Mouse (Mus musculus) hindbrain, embryonic 10.5 days (tissue): ENCODE data around the gene Rgs8. TPM values are rescaled to one million over a fixed set of nuclear protein-coding genes. Genes with fewer than 3 reads are reported as not detected.
A peak's percentile ranks its signal among the peaks of the same experiment; 100 is the strongest.

Source experiments
- DNase-seq: peaks from one replicate; pipeline ENCODE4 v3.0.0-alpha.2; 2017; ENCODE audit warnings: low spot score
- H3K27ac ChIP-seq: fragments of 300-500 bp; sonication (generic); 2 replicates; pipeline ENCODE4 v1.5.1; 2016; ENCODE audit warnings: mild to moderate bottlenecking, moderate library complexity
- H3K27me3 ChIP-seq: fragments of 300-500 bp; sonication (generic); 2 replicates; pipeline ENCODE4 v1.6.1; 2016; ENCODE audit warnings: mild to moderate bottlenecking; ENCODE audit not compliant: poor library complexity, insufficient read depth, severe bottlenecking
- H3K36me3 ChIP-seq: fragments of 300-500 bp; sonication (generic); 2 replicates; pipeline ENCODE4 v1.6.1; 2016; ENCODE audit warnings: mild to moderate bottlenecking, moderate library complexity
- H3K4me1 ChIP-seq: fragments of 300-500 bp; sonication (generic); replicated peaks from 2 replicates; pipeline ENCODE4 v1.6.1; 2016; ENCODE audit warnings: mild to moderate bottlenecking
- H3K4me3 ChIP-seq: fragments of 300-500 bp; sonication (generic); 2 replicates; pipeline ENCODE4 v1.5.1; 2016; ENCODE audit warnings: mild to moderate bottlenecking, moderate library complexity
- H3K9me3 ChIP-seq: fragments of 300-500 bp; sonication (generic); 2 replicates; pipeline ENCODE4 v1.6.1; 2016; ENCODE audit warnings: mild to moderate bottlenecking, moderate library complexity
- WGBS: fragments of 180-500 bp; shearing (Covaris S2); methylation state at CpG from one replicate; pipeline ENCODE4 v1.1.7; 2016; 5-methylcytosine and 5-hydroxymethylcytosine counted together
- polyA plus RNA-seq: library from polyadenylated mRNA; unstranded; fragments of >200 nt; fragmentation: Nextera tagmentation; extraction: Ambion mirVana; gene quantifications from 2 replicates; pipeline ENCODE4 v1.2.1, GENCODE M21; 2016

Gene Rgs8
- polyA plus RNA-seq, 1 experiment from 2014 or later = 8.9 TPM

GRCm38 (mm10) chr1:153662362-153662761, 9.5 kb downstream of the Rgs8 start:
- H3K4me3 ChIP-seq = no peak overlapping the region
- H3K4me1 ChIP-seq = peaks cover 74% of the 10 kb centered on the region
- no peak overlapping the region for H3K27ac ChIP-seq
- no peaks in the 10 kb centered on the region for H3K36me3 ChIP-seq
- peaks cover 57% of the 10 kb centered on the region for H3K27me3 ChIP-seq
- WGBS = 30% methylated on average over 4 of the region's 4 CpGs
- DNase-seq = no peak
- H3K9me3 ChIP-seq = no peaks in the 10 kb centered on the region

GRCm38 (mm10) chr1:153665066-153665715, 12.4 kb downstream of the Rgs8 start:
- Histone ChIP-seq H3K36me3 (no peaks in the 10 kb centered on the region), H3K4me1 (peaks cover 75% of the 10 kb centered on the region), H3K27me3 (peaks cover 54% of the 10 kb centered on the region), H3K9me3 (no peaks in the 10 kb centered on the region), H3K27ac (peak overlapping the region; percentile 78), H3K4me3 (peak overlapping the region; percentile 34)
- WGBS = 4% methylated on average over 10 of the region's 10 CpGs
- DNase-seq = peak; percentile 45

- WGBS = 11% methylated on average over 1 of the region's 1 CpGs
- peak overlapping the region; percentile 78; the same call in 1 of the 2 replicates for H3K27ac ChIP-seq
- peaks cover 71% of the 10 kb centered on the region for H3K4me1 ChIP-seq
- no peaks in the 10 kb centered on the region for H3K9me3 ChIP-seq
- no peaks in the 10 kb centered on the region for H3K36me3 ChIP-seq
- DNase-seq = no peak
- H3K4me3 ChIP-seq = no peak overlapping the region
- H3K27me3 ChIP-seq = peaks cover 50% of the 10 kb centered on the region
Observed at GRCm38 (mm10) chr1:153666236-153666635, 13.4 kb downstream of the Rgs8 start.

GRCm38 (mm10) chr1:153667244-153667727, 14.5 kb downstream of the Rgs8 start:
- Histone ChIP-seq H3K36me3 (no peaks in the 10 kb centered on the region), H3K4me1 (peaks cover 61% of the 10 kb centered on the region), H3K9me3 (no peaks in the 10 kb centered on the region), H3K27ac (no peak overlapping the region), H3K27me3 (peaks cover 45% of the 10 kb centered on the region), H3K4me3 (no peak overlapping the region)
- WGBS = 70% methylated on average over 4 of the region's 4 CpGs
- DNase-seq = no peak

- peaks cover 45% of the 10 kb centered on the region for H3K27me3 ChIP-seq
- H3K4me1 ChIP-seq = peaks cover 61% of the 10 kb centered on the region
- WGBS = 75% methylated on average over 5 of the region's 5 CpGs
- no peak overlapping the region for H3K27ac ChIP-seq
- no peaks in the 10 kb centered on the region for H3K36me3 ChIP-seq
- no peak for DNase-seq
- H3K4me3 ChIP-seq = no peak overlapping the region
- H3K9me3 ChIP-seq = no peaks in the 10 kb centered on the region
Observed at GRCm38 (mm10) chr1:153667781-153668180, 15.0 kb downstream of the Rgs8 start.

GRCm38 (mm10) chr1:153669086-153669485, 16.3 kb downstream of the Rgs8 start:
- Histone ChIP-seq H3K27me3 (peaks cover 45% of the 10 kb centered on the region), H3K4me3 (no peak overlapping the region), H3K9me3 (no peaks in the 10 kb centered on the region), H3K36me3 (no peaks in the 10 kb centered on the region), H3K4me1 (peaks cover 62% of the 10 kb centered on the region), H3K27ac (no peak overlapping the region)
- WGBS = 82% methylated on average over 7 of the region's 7 CpGs
- DNase-seq = no peak

GRCm38 (mm10) chr1:153669728-153670127, 16.9 kb downstream of the Rgs8 start:
- peaks cover 57% of the 10 kb centered on the region for H3K4me1 ChIP-seq
- no peaks in the 10 kb centered on the region for H3K9me3 ChIP-seq

GRCm38 (mm10) chr1:153671352-153671751, 18.5 kb downstream of the Rgs8 start:
- Histone ChIP-seq H3K9me3 (no peaks in the 10 kb centered on the region), H3K4me1 (peaks cover 40% of the 10 kb centered on the region), H3K27ac (no peak overlapping the region), H3K4me3 (no peak overlapping the region), H3K27me3 (peaks cover 25% of the 10 kb centered on the region), H3K36me3 (no peaks in the 10 kb centered on the region)
- no peak for DNase-seq
- 85% methylated on average over 3 of the region's 3 CpGs for WGBS

More at GRCm38 (mm10) chr1:153669728-153670127, 16.9 kb downstream of the Rgs8 start:
- 53% methylated on average over 3 of the region's 3 CpGs for WGBS
- H3K27me3 ChIP-seq = peaks cover 39% of the 10 kb centered on the region
- no peaks in the 10 kb centered on the region for H3K36me3 ChIP-seq
- H3K27ac ChIP-seq = no peak overlapping the region
- no peak for DNase-seq
- H3K4me3 ChIP-seq = no peak overlapping the region

- Histone ChIP-seq H3K9me3 (no peaks in the 10 kb centered on the region), H3K4me1 (peaks cover 28% of the 10 kb centered on the region), H3K4me3 (no peak overlapping the region), H3K36me3 (no peaks in the 10 kb centered on the region), H3K27ac (peak overlapping the region; percentile 13; the same call in 1 of the 2 replicates), H3K27me3 (peaks cover 13% of the 10 kb centered on the region; the same call in 1 of the 2 replicates)
- no peak for DNase-seq
- 55% methylated on average over 9 of the region's 9 CpGs for WGBS
Observed at GRCm38 (mm10) chr1:153672698-153673097, 19.9 kb downstream of the Rgs8 start.

- Histone ChIP-seq H3K27ac (no peak overlapping the region), H3K4me1 (peaks cover 27% of the 10 kb centered on the region), H3K36me3 (no peaks in the 10 kb centered on the region), H3K27me3 (peaks cover 5% of the 10 kb centered on the region; the same call in 1 of the 2 replicates), H3K9me3 (no peaks in the 10 kb centered on the region), H3K4me3 (no peak overlapping the region)
- WGBS = 91% methylated on average over 12 of the region's 12 CpGs
- DNase-seq = no peak
Observed at GRCm38 (mm10) chr1:153673900-153674299, 21.1 kb downstream of the Rgs8 start.

GRCm38 (mm10) chr1:153675591-153675990, 22.8 kb downstream of the Rgs8 start:
- Histone ChIP-seq H3K9me3 (no peaks in the 10 kb centered on the region), H3K36me3 (no peaks in the 10 kb centered on the region), H3K4me1 (peaks cover 27% of the 10 kb centered on the region), H3K27ac (no peak overlapping the region), H3K4me3 (no peak overlapping the region), H3K27me3 (no peaks in the 10 kb centered on the region)
- no peak for DNase-seq
- WGBS = 77% methylated on average over 4 of the region's 4 CpGs

GRCm38 (mm10) chr1:153677635-153678034, 24.8 kb downstream of the Rgs8 start:
- H3K4me1 ChIP-seq = peaks cover 25% of the 10 kb centered on the region
- no peaks in the 10 kb centered on the region for H3K9me3 ChIP-seq
- no peak for DNase-seq
- no peak overlapping the region for H3K4me3 ChIP-seq
- no peaks in the 10 kb centered on the region for H3K27me3 ChIP-seq
- no peaks in the 10 kb centered on the region for H3K36me3 ChIP-seq
- whole genome bisulfite sequencing = 53% methylated on average over 6 of the region's 6 CpGs
- H3K27ac ChIP-seq = no peak overlapping the region

GRCm38 (mm10) chr1:153679147-153679546, 26.3 kb downstream of the Rgs8 start:
- no peaks in the 10 kb centered on the region for H3K9me3 ChIP-seq
- peaks cover 30% of the 10 kb centered on the region for H3K4me1 ChIP-seq
- H3K27ac ChIP-seq = no peak overlapping the region
- peaks cover 5% of the 10 kb centered on the region; the same call in 1 of the 2 replicates for H3K27me3 ChIP-seq
- H3K36me3 ChIP-seq = no peaks in the 10 kb centered on the region
- no peak overlapping the region for H3K4me3 ChIP-seq
- no peak for DNase-seq
- 69% methylated on average over 10 of the region's 10 CpGs for WGBS
